Mouse (Mus musculus) layer of hippocampus, postnatal 25 days (tissue): ENCODE data around the gene Nptn. TPM values are rescaled to one million over a fixed set of nuclear protein-coding genes. Genes with fewer than 3 reads are reported as not detected.

ENCODE experiments used
- DNase-seq, 2 experiments: peaks; one replicate each; pipeline ENCODE4 v3.0.0; 2022; ENCODE audit warnings: mixed read lengths in 2 of 2, low spot score in 1 of 2; ENCODE audit errors: extremely low spot score in 1 of 2
- total RNA-seq, 2 experiments: library from RNA; stranded (reverse); gene quantifications; 2 replicates each; pipeline ENCODE4 v1.2.3; 2021

The Nptn gene
- total RNA-seq, 2 experiments from 2014 or later, result 863 to 899 TPM

- no peak for DNase-seq
Observed at GRCm38 (mm10) chr9:58682106-58682505, 100.1 kb downstream of the Nptn start.

- no peak for DNase-seq
Observed at GRCm38 (mm10) chr9:58683372-58683771, 101.3 kb downstream of the Nptn start.

GRCm38 (mm10) chr9:58685290-58685689, 103.2 kb downstream of the Nptn start:
- no peak for DNase-seq

- no peak for DNase-seq
Observed at GRCm38 (mm10) chr9:58688076-58688475, 106.0 kb downstream of the Nptn start.

GRCm38 (mm10) chr9:58690701-58691100, 108.7 kb downstream of the Nptn start:
- DNase-seq, result no peak

DNA sequence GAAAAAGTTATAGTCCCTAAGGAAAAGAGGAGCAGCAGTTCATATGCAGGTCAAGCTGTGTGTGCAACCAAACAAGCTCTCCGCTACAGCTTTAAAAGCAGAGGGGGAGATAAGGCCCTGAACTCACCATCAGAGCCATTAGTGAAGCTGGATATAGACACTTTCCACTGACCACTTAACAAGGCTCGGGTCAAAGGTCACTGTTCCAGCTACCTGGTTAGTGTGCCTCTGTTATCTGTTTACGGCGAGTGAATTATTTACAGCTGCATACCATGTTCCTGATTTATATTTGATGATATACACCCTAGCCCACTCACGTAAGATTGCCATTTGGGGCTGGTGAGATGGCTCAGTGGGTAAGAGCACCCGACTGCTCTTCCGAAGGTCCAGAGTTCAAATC, 109.4 kb downstream of the Nptn start:
- no peak for DNase-seq

DNA sequence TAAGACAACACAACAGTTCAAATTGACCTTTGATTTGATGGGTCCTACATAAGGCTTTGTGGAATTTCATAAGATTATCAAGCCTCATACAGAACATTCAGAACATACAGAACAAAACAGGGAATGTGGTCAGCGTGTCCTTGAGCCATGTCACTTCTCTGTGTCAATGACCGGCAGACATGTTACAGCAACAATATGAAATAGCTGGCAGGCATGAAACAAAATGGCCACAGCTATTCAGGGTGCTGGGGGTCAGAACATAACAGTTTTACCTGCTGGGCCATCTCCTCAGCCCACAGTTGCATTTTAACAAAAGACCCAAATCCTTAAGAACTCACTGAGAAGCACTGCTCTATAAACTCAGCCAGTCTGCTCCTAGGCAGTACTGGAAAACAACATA, 116.4 kb downstream of the Nptn start:
- no peak for DNase-seq

DNA sequence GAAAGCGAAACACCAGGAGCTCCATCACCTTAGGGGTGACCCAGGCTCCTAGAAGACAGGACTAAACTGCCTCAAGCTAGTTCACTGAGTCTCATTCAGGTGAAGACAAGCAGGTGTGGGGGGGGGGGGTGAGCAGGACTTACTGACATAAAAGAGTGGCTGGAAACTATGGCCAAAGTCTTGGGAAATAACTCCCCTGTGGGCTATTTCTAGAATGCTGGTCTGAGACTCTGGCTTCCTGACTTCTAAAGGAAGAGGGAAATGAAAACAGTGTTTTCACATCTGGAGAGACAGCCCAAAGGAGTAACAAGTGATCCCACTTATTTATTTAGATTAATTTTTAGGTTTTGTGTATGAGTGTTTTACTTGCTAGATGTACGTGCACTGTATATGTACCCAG, 119.7 kb downstream of the Nptn start:
- DNase-seq, result no peak

DNA sequence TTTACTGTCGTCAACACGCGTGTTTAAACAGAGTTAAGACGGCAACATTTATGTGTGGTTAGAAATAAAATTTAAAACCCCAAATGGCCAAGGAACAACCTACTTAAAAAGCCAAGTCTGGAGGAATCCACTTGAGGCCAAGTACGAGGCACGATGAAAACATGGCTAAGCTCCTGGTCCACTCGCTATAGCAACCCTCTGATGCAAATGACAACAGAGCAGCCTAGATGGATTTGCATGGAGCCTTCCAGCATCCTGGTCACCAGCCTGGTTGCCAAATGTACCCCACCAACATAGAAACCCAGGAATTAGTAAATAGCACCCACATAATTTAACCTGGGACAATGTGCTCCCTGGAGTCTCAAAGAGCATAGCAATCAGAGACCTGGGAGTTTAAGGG, 121.7 kb downstream of the Nptn start:
- DNase-seq, result no peak

GRCm38 (mm10) chr9:58706024-58706423, 124.0 kb downstream of the Nptn start:
- DNase-seq, result no peak

Other genes with a start within 250 kb of the Nptn start
- gene Tbc1d21, start 211.8 kb upstream of the Nptn start, total RNA-seq, result not detected
- 100 to 1,000 TPM; 230 to 247 TPM for gene Insyn1, start 93.6 kb upstream of the Nptn start, total RNA-seq
- gene Cd276, start 26.8 kb upstream of the Nptn start, total RNA-seq, result 1 to 10 TPM; 6.0 to 8.7 TPM
- gene Rec114, start 161.7 kb downstream of the Nptn start, total RNA-seq, result under 1 TPM in 1 of 2 experiments, not detected in 1; 0.68 TPM
- 1 to 10 TPM; 1.9 TPM for gene Hcn4, start 241.2 kb downstream of the Nptn start, total RNA-seq